Mouse (Mus musculus): ENCODE results near the gene Prl2c3.
"Not testable (repeated sequence)": the region's sequence is repeated elsewhere in the genome, so short reads cannot be mapped to it uniquely, and the experiment has no call there.

The Prl2c3 gene

GRCm38 (mm10) chr13:12799979-12800378 lies at the start of gene Prl2c3:
Gene Prl2c3 (minus strand): TSS chr13:12800079.
- not testable (repeated sequence) for DNase-seq

DNA sequence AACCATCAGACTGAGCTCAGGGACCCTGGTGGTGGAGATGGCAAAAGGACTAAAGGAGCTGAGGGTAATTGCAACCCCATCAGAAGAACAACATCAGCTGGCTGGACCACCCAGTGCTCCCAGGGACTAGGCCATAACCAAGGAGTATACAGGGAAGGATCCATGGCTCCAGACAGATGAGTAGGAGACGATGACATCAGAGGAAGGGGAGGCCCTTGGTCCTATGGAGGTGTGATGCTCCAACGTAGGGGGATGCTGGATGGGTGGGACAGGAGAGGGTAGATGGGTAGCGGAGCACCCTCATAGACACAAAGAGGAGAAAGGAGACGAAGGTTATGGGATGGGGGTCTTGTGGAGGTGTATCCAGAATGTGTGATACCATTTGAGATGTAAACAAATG lies 48.4 kb upstream of the Prl2c3 start:
- DNase-seq, result not testable (repeated sequence)

DNA sequence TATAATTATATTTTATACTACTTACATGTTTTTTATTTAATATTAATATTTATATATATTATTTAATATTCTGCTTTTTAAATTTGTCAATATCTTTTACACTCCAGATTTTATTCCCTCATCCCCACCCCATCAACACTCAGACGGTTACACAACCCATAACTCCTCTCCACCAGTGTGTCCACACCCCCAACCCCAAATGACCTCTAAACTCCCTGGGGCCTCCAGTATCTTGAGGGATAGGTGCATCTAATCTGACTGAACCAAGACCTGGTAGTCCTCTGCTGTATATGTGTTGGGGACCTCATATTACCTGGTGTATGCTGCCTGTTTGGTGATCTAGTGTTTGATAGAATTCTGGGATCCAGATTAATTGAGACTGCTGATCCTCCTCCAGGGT lies 44.8 kb upstream of the Prl2c3 start:
- not testable (repeated sequence) for DNase-seq

DNA sequence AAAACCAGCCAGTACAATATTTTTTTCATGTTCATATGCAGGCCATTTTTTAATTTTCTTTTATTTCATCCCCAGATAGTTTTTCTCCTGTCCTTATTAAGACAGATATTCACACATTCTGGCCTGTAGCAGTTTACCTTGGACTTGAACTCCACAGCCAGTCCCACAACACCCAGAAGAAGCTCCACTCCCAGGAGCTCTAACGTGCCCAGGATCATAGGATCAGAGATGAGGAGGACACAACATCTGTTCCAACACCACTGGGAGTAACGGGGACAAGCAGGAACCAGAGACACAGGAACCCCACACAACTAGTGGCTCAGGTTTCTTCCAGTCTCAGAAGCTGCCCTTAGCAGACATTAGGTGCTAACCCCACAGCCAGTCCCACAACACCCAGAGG lies 37.7 kb upstream of the Prl2c3 start:
- DNase-seq, result not testable (repeated sequence)

- DNase-seq, result no peak
Measured at GRCm38 (mm10) chr13:12831769-12832168, 31.9 kb upstream of the Prl2c3 start.

DNA sequence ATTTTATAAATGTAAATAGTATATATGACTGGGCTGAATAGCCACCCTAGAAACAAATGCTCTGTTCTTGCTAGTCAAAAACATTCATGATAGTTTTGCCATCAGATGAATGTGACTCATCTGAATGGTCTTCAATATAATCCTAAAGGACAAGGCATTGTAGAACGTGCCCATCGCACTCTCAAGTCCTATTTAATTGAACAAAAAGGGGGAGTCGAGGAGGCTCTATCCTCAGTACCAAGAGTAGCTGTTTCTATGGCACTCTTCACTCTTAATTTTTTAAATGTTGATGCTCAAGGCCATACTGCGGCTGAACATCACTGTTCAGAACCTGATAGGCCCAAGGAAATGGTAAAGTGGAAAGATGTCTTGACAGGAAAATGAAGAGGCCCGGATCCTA lies 29.2 kb upstream of the Prl2c3 start:
- no peak for DNase-seq

- DNase-seq, result not testable (repeated sequence)
Measured at GRCm38 (mm10) chr13:12824500-12825176, 24.8 kb upstream of the Prl2c3 start.

DNA sequence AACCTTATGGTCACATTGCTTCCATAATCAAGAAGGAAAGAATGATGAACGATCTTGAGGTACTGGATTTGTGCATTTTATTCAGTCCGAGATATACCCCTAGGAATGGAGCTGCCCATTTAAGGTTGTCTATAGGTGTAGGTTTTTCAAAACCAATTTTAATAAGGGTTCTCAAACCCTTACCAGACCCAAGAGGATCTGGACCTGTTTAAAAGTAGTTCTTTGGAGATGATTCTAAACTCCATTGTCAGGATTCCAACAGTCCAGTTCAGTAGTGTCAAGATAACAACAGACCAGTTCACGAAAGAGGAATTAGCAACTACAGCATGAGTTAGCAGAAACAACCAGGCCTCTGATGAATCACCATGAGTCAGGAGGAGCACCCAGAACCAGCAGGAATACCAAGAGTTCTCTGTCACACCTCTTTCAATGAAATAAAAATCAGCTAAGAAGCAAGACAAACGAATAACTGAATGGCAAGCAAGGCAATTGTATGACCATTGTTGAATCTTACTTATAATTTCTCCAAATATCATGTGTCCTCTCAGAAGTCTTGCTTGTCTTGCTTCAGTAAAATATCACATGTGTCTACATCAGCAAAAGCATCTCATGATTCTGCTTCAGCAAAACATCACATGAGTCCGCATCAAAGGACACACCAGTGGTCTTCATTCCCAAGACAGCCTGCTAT lies 14.0 kb upstream of the Prl2c3 start:
- DNase-seq, result not testable (repeated sequence)

DNA sequence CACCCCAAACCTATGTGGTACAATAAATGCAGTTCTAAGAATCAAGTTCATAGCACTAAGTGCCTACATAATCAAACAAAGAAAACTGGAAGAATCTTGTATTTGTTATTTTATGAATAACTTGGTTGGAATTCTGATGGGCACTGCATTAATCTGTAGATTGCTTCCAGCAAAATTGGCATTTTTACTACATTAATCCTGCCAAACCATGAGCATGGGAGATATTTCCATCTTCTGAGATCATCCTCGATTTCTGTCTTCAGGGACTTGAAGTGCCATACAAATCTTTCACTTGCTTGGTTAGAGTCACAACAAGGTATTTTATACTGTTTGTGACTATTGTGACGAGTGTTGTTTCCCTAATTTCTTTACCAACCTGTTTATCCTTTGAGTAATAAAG lies 9.7 kb upstream of the Prl2c3 start:
- no peak for DNase-seq

DNA sequence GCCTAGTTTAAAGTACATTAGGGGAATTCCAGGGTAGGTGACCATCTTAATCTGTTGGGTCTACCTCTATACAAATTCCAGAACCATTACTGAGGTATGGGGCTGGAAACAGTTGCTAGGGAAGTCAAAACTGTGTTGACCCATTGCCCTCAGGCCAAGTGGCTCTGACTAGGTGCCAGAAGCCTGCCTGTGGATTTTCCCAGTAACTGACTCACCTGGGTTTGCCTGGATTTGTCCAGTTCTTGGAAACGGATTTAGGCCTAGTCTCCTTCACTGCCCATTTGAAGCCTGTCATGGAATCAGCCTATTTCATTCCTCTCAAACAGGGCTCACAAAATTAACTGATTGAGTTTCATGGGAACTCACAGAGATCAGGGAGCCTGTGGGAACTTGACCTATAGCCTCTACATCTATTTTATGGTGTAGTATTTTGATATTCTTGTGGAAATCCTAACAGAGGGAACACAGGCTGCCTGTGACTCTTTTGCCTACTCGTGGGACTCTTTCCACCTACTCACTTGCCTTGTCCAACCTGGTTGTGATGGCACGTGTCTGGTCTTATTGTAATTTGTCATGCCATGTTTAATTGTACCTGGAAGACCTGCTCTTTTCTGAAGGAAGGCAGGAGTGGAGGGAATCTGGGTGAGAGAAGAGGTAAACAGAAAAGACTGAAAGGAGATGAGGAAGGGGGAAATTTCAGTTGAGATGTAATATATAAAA lies 9.1 kb upstream of the Prl2c3 start:
- DNase-seq, result not testable (repeated sequence)

DNA sequence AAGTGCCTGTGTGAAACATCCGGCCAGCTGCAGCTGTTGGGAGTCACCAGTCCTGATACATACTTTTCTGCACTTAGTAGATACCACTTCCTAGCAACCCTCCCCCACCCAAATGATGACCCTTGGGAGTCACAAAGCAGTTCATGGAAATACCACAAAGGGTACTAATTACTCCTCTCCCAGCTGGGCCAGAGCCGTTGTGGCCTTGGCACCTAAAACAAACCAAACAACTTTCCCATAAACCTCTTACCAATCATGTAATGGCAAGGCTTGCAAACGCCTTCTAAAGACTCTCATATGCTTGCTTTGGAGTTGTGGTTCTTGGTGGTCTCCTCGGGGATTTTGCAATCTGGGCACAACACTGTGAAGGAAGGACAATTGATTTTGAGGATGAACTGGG lies 6.6 kb upstream of the Prl2c3 start:
- DNase-seq, result not testable (repeated sequence)

DNA sequence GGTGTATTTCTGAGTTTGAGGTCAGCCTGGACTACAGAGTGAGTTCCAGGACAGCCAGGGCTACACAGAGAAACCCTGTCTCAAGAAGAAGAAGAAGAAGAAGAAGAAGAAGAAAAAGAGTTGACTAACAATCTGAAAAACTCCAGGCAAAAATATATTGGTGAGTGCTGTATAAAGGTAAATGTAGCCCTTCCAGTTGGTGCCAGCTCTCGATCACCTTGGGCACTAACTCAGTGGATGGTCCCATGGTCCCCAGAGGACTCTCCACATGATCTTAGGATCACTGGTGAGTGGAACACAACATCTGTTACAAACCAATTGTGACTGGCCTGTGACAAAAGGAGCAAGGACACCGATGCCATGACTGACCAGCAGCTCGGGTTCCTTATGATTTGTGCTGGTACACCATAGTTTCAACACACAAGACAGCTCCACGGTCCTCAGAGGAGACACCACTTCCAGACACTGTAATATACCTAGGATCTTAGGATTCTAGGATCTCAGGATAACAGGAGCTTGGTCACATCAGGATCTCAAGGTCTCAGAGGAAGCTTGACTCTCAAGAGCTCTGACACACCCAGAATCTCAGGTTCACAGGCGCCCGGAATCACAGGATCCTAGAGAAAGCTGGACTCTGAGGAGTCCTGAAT lies 30.3 kb downstream of the Prl2c3 start:
- not testable (repeated sequence) for DNase-seq
